Mouse (Mus musculus) liver, embryonic 14.5 days (tissue): ENCODE results near the gene Matn3. TPM values are rescaled to one million over a fixed set of nuclear protein-coding genes. Genes with fewer than 3 reads are reported as not detected.

ENCODE experiments used
- ATAC-seq: fragments of 200-750 bp; cut with Nextera tagmentation; 2 replicates; pipeline ENCODE4 v1.8.0; 2017; ENCODE audit warnings: moderate number of reproducible peaks, mild to moderate bottlenecking, moderate library complexity; ENCODE audit not compliant: insufficient read depth
- DNase-seq, 3 experiments: peaks; one replicate each; pipeline ENCODE4 v3.0.0-alpha.2; 2012 to 2013; ENCODE audit warnings: low read depth in 3 of 3, low spot score in 3 of 3
- H3K27ac ChIP-seq: fragments of 300-500 bp; sonication (generic); 2 replicates; pipeline ENCODE4 v1.5.1; 2014; ENCODE audit warnings: moderate library complexity, mild to moderate bottlenecking, control low read depth, inconsistent platforms
- H3K27me3 ChIP-seq: fragments of 300-500 bp; sonication (generic); 2 replicates; pipeline ENCODE4 v1.6.1; 2014; ENCODE audit warnings: mild to moderate bottlenecking, low read length, moderate library complexity; ENCODE audit not compliant: control insufficient read depth, insufficient read depth
- H3K36me3 ChIP-seq: fragments of 300-500 bp; sonication (generic); replicated peaks from 2 replicates; pipeline ENCODE4 v1.6.1; 2014; ENCODE audit warnings: low read depth; ENCODE audit not compliant: control insufficient read depth, insufficient read depth
- H3K4me1 ChIP-seq, 2 experiments: fragments of 200-500 bp in 1 of 2; fragments of 300-500 bp in 1 of 2; sonication (generic) in 1 of 2; replicated peaks; 2 replicates each; pipeline ENCODE4 v1.6.1; 2012 to 2014; ENCODE audit warnings: antibody characterized with exemption in 1 of 2, inconsistent platforms in 1 of 2, low read length in 1 of 2; ENCODE audit not compliant: control insufficient read depth in 2 of 2, insufficient read depth in 2 of 2
- H3K4me2 ChIP-seq: fragments of 300-500 bp; sonication (generic); 2 replicates; pipeline ENCODE4 v1.6.1; 2014; ENCODE audit warnings: low read depth, mild to moderate bottlenecking, control low read depth, moderate library complexity
- H3K4me3 ChIP-seq, 2 experiments: fragments of 200-500 bp in 1 of 2; fragments of 300-500 bp in 1 of 2; sonication (generic) in 1 of 2; 2 replicates each; pipeline ENCODE4 v1.5.1; 2012 to 2014; ENCODE audit warnings: low read depth in 2 of 2, low read length in 2 of 2, mild to moderate bottlenecking in 2 of 2, control low read depth in 1 of 2, inconsistent platforms in 1 of 2, moderate library complexity in 1 of 2; ENCODE audit not compliant: insufficient read depth in 1 of 2
- H3K9ac ChIP-seq: fragments of 300-500 bp; sonication (generic); replicated peaks from 2 replicates; pipeline ENCODE4 v1.6.1; 2014; ENCODE audit warnings: mild to moderate bottlenecking, control low read depth, moderate library complexity
- H3K9me3 ChIP-seq: fragments of 300-500 bp; sonication (generic); 2 replicates; pipeline ENCODE4 v1.6.1; 2016; ENCODE audit warnings: low read length, mixed read lengths; ENCODE audit not compliant: control insufficient read depth
- CTCF ChIP-seq: IDR thresholded peaks from 2 replicates; pipeline ENCODE4 v1.5.1; 2016; ENCODE audit warnings: antibody characterized with exemption, low read depth, control low read depth
- EP300 ChIP-seq: IDR thresholded peaks from 2 replicates; pipeline ENCODE4 v1.6.1; 2016; ENCODE audit warnings: antibody characterized with exemption, low read depth
- WGBS: fragments of 180-500 bp; shearing (Covaris S2); extraction: QIAGEN DNeasy Blood & Tissue Kit; methylation state at CpG from one replicate; pipeline ENCODE4 v1.1.7; 2014; ENCODE audit not compliant: insufficient replicate concordance; 5-methylcytosine and 5-hydroxymethylcytosine counted together
- polyA plus RNA-seq, 2 experiments: library from polyadenylated mRNA; depleted of rRNA in 1 of 2; stranded (reverse) in 1 of 2; unstranded in 1 of 2; fragments of >200 nt; fragmentation: Nextera tagmentation in 1 of 2; extraction: Ambion mirVana in 1 of 2; gene quantifications; 2 replicates each; pipeline versions ENCODE4 v1.2.1 to v1.2.3; 2012 to 2014

Matn3 gene
- polyA plus RNA-seq, 2 experiments, result 0.03 to 0.07 TPM

DNA sequence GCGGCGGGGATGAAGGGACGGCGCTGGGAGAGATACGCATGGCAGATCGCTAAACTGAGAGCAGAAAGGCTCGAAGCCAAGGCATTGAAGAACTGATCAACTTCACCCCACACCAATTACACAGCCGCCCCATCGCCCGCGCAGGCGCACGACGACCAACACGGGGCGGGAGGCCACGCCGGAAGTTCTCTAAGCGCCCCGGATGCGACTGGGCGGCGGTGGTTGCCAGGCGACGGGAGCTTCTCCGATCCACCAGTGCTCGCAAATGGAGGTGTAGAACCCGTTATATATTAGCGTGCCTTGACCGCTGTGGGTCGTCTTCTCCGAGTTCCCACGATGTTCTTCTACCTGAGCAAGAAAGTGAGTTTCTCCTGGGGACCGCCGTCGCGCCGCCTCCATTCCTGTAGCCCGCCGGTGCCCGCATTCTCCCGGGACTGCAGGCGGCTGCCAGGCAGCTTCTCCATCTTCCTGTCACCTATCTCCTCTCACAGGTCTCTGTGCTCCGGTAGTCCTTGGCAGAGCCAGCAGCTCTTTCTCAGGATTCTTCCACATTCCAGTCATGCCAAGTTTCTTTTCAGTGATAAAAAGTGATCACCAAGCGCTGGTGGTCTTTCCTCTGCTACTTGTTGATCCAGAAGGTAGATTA is 26.2 kb downstream of the Matn3 start, which contains the start of gene Wdr35:
TSS of gene Wdr35 (plus strand) at position 73 of the 646 bp plus-strand sequence.
- Histone ChIP-seq H3K4me2 (peak within 1 kb of the TSS; percentile 72), H3K27me3 (peaks cover 9% of the 10 kb centered on the region), H3K36me3 (no peaks in the 10 kb centered on the region), H3K4me3 (peak within 1 kb of the TSS; percentile 54 to 82), H3K27ac (no peak within 1 kb of the TSS), H3K4me1 (peaks cover 0 to 5% of the 10 kb centered on the region in 2 experiments; a peak in 1 of 4 replicates), H3K9ac (0 out of 2 replicates have a peak within 1 kb of the TSS, but pooled peaks have one; percentile 2), H3K9me3 (no peaks in the 10 kb centered on the region)
- ATAC-seq (peak; percentile 74), DNase-seq (peak; percentile 47 to 53 (median 53))
- WGBS, result under 1% methylated on average over 43 of the region's 45 CpGs
- TF ChIP-seq CTCF, result no peak
- no peak for TF ChIP-seq EP300

DNA sequence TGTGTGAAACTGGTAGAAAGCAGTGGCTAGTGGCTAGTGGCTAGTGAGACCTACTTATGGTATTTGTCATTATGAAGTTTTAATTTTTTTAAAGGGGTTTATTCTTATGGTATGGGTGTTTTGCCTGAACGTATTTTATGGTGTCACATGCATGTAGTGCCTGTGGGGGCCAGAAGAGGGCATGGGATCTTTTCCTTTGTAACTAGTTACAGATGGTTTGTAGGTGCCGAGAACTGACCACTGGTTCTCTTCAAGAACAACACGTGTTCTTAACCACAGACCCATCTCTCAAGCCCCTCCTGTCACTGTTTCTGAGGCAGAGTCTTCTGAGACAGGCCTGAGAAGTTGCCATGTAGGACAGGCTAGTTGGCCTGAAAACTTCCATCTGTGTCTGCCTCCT is 27.3 kb downstream of the Matn3 start:
- no peaks in the 10 kb centered on the region for H3K9me3 ChIP-seq
- H3K36me3 ChIP-seq, result no peaks in the 10 kb centered on the region
- H3K4me1 ChIP-seq, result peaks cover 0 to 5% of the 10 kb centered on the region in 2 experiments; a peak in 1 of 4 replicates
- DNase-seq (no peak), ATAC-seq (no peak)
- 68% methylated on average over 3 of the region's 3 CpGs for WGBS
- H3K9ac ChIP-seq, result no peak overlapping the region
- H3K27ac ChIP-seq, result no peak overlapping the region
- peaks cover 7% of the 10 kb centered on the region; the same call in 1 of the 2 replicates for H3K27me3 ChIP-seq
- TF ChIP-seq EP300, result no peak
- TF ChIP-seq CTCF, result no peak
- no peak overlapping the region for H3K4me2 ChIP-seq
- H3K4me3 ChIP-seq, result no peak overlapping the region

DNA sequence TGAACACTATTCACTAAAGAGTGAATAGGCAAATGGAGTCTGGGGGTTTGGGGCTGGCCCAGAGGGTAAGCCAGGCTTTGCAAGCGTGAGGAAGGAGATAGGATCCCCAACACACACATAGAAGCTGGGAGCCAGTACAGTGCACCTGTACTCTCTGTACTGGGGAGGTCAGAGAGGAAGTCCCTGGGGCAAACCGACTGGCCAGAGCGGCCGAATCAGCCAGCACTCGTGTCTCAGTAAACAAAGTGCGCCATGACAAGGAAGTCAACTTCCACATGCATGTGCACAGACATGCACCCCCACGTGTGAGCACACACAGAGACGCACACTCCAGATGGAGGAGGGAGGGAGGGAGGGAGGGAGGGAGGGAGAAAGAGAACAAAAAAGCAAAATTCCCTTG is 45.5 kb downstream of the Matn3 start:
- Histone ChIP-seq H3K9ac (no peak overlapping the region), H3K27me3 (no peaks in the 10 kb centered on the region), H3K27ac (no peak overlapping the region), H3K4me2 (no peak overlapping the region), H3K9me3 (no peaks in the 10 kb centered on the region), H3K36me3 (no peaks in the 10 kb centered on the region), H3K4me1 (no peaks in the 10 kb centered on the region), H3K4me3 (no peak overlapping the region)
- ATAC-seq (no peak), DNase-seq (no peak)
- no peak for TF ChIP-seq EP300
- TF ChIP-seq CTCF, result no peak
- WGBS, result 52% methylated on average over 8 of the region's 8 CpGs

DNA sequence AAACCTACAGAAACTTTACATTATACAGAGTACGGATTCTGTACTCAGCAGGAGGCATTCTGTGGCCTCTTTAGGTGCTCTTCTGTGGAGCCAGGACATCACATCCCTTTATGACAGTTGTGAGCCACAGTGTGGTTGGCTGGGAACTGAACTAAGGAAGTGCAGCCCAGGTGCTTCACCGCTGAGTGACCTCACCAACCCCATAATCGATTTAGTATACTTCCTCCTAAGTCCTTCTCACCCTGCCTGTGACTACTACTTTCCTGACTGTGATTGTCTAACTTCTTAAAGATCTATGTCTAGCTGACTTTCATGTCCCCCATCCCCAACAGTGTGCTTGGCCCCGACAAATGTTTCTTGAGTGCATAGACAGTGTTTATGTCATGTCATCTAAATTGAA is 50.6 kb downstream of the Matn3 start:
- WGBS, result 55% methylated on average over 4 of the region's 4 CpGs

DNA sequence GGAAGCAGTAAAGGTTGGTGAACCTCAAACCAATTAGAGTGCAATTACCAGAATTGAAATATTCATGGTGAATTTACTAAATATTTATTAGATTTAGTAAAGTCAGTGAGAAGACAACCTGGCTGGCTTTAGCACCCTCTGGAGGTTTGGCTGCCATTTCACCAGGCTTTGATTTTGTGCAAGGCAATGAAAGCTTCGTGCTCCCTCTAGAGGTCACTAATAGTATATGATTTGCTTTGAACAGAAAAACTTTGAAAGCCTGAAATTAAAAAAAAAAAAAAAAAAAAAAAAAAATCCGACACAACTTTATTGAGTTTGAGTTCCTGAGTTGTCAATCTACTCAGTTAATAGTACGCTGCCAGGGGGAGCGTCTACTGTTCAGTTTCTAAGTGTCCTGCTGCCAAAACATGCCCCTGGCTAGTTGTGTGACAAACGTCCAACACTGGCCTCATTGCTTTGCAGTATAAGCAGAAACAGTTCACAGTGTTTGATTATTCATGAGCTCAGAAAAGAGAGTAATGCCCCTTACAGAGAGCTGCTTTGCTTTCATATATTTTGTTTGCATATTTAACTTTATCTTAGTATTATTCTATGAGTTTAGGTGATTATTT is 54.4 kb downstream of the Matn3 start:
- WGBS, result 13% methylated on average over 5 of the region's 5 CpGs
- Histone ChIP-seq H3K4me2 (no peak overlapping the region), H3K36me3 (no peaks in the 10 kb centered on the region), H3K27ac (no peak overlapping the region), H3K4me1 (no peaks in the 10 kb centered on the region), H3K4me3 (no peak overlapping the region), H3K27me3 (no peaks in the 10 kb centered on the region), H3K9ac (no peak overlapping the region), H3K9me3 (no peaks in the 10 kb centered on the region)
- ATAC-seq (no peak), DNase-seq (peak; percentile 28 to 43 (median 39))
- TF ChIP-seq CTCF (peak; percentile 65), EP300 (no peak)

More for the DNA sequence above, 50.6 kb downstream of the Matn3 start:
- ATAC-seq (no peak), DNase-seq (no peak)
- Histone ChIP-seq H3K4me2 (no peak overlapping the region), H3K9ac (no peak overlapping the region), H3K36me3 (no peaks in the 10 kb centered on the region), H3K4me1 (no peaks in the 10 kb centered on the region), H3K9me3 (no peaks in the 10 kb centered on the region), H3K27me3 (no peaks in the 10 kb centered on the region), H3K4me3 (no peak overlapping the region), H3K27ac (no peak overlapping the region)
- TF ChIP-seq CTCF (no peak), EP300 (no peak)
